Mouse (Mus musculus) CH12.LX (cell line): ENCODE results near the gene Atp8b4. TPM values are rescaled to one million over a fixed set of nuclear protein-coding genes. Genes with fewer than 3 reads are reported as not detected.

Experiments
- DNase-seq: peaks from one replicate; pipeline ENCODE4 v3.0.0-alpha.2; 2013; ENCODE audit errors: extremely low read depth
- H3K27ac ChIP-seq: 2 replicates; pipeline ENCODE4 v1.5.1; 2012; ENCODE audit warnings: low read depth, mild to moderate bottlenecking, control low read depth, moderate library complexity; ENCODE audit not compliant: insufficient read depth
- H3K27me3 ChIP-seq: replicated peaks from 2 replicates; pipeline ENCODE3; 2012; ENCODE audit warnings: inconsistent platforms
- H3K36me3 ChIP-seq, 2 experiments: replicated peaks in 1 of 2; 2 replicates each; pipeline versions ENCODE3 to v1.6.1; 2012; ENCODE audit warnings: inconsistent platforms in 1 of 2, low read length in 1 of 2, mild to moderate bottlenecking in 1 of 2, mixed read lengths in 1 of 2, moderate library complexity in 1 of 2; ENCODE audit not compliant: control insufficient read depth in 1 of 2, insufficient read depth in 1 of 2
- H3K4me1 ChIP-seq, 2 experiments: 2 replicates each; pipeline ENCODE4 v1.6.1; 2012; ENCODE audit warnings: inconsistent platforms in 1 of 2, moderate library complexity in 1 of 2; ENCODE audit not compliant: insufficient read depth in 2 of 2, control insufficient read depth in 1 of 2
- H3K4me2 ChIP-seq: 2 replicates; pipeline ENCODE4 v1.6.1; 2012; ENCODE audit warnings: low read depth, mild to moderate bottlenecking, control low read depth; ENCODE audit not compliant: poor library complexity, insufficient read depth, severe bottlenecking
- H3K4me3 ChIP-seq, 3 experiments: fragments of 150-350 bp in 1 of 3; sonication (generic) in 1 of 3; replicated peaks in 1 of 3; 2 replicates each; pipeline versions ENCODE3 to v1.5.1; 2011 to 2012; ENCODE audit warnings: low read depth in 2 of 3, low read length in 2 of 3, mild to moderate bottlenecking in 2 of 3, moderate library complexity in 2 of 3, control low read depth in 1 of 3, improper control_type of control experiment in 1 of 3, inconsistent platforms in 1 of 3, mixed read lengths in 1 of 3; ENCODE audit not compliant: poor library complexity in 1 of 3
- H3K79me2 ChIP-seq: replicated peaks from 2 replicates; pipeline ENCODE4 v1.6.1; 2012; ENCODE audit warnings: mild to moderate bottlenecking, moderate library complexity; ENCODE audit not compliant: control insufficient read depth, poor library complexity, insufficient read depth, severe bottlenecking; ENCODE audit errors: extremely low read depth
- H3K9ac ChIP-seq: 2 replicates; pipeline ENCODE4 v1.6.1; 2012; ENCODE audit warnings: low read depth, mild to moderate bottlenecking, control low read depth, moderate library complexity; ENCODE audit not compliant: insufficient read depth
- H3K9me3 ChIP-seq: replicated peaks from 2 replicates; pipeline ENCODE3; 2012; ENCODE audit warnings: low read length, inconsistent platforms, mixed read lengths
- BHLHE40 ChIP-seq: IDR thresholded peaks from 2 replicates; pipeline ENCODE4 v1.6.1; 2011; ENCODE audit warnings: mild to moderate bottlenecking, low read depth, low read length, improper control_type of control experiment
- CHD1 ChIP-seq: IDR thresholded peaks from 2 replicates; pipeline ENCODE4 v1.6.1; 2012; ENCODE audit warnings: low read depth, low read length, improper control_type of control experiment, inconsistent platforms
- CHD2 ChIP-seq: IDR thresholded peaks from 2 replicates; pipeline ENCODE4 v1.6.1; 2011; ENCODE audit warnings: low read length, improper control_type of control experiment
- CTCF ChIP-seq, 2 experiments: IDR thresholded peaks in 1 of 2; conservative IDR thresholded peaks in 1 of 2; 2 replicates each; pipeline ENCODE4 v1.5.1; 2011 to 2012; ENCODE audit warnings: low read depth in 2 of 2, low read length in 2 of 2, improper control_type of control experiment in 1 of 2, inconsistent platforms in 1 of 2, mild to moderate bottlenecking in 1 of 2, moderate library complexity in 1 of 2
- E2F4 ChIP-seq: IDR thresholded peaks from 2 replicates; pipeline ENCODE4 v1.6.1; 2011; ENCODE audit warnings: low read depth, low read length, improper control_type of control experiment; ENCODE audit not compliant: insufficient replicate concordance
- ELF1 ChIP-seq: IDR thresholded peaks from 2 replicates; pipeline ENCODE4 v1.6.1; 2014; ENCODE audit warnings: low read depth, mild to moderate bottlenecking, inconsistent platforms, low read length, improper control_type of control experiment
- ETS1 ChIP-seq: conservative IDR thresholded peaks from 2 replicates; pipeline ENCODE4 v1.6.1; 2012; ENCODE audit warnings: low read depth, mild to moderate bottlenecking, inconsistent platforms, low read length, improper control_type of control experiment, moderate library complexity
- HCFC1 ChIP-seq: IDR thresholded peaks from 2 replicates; pipeline ENCODE4 v1.6.1; 2012; ENCODE audit warnings: low read depth, mild to moderate bottlenecking, inconsistent platforms, low read length, improper control_type of control experiment
- JUN ChIP-seq: IDR thresholded peaks from 2 replicates; pipeline ENCODE4 v1.6.1; 2011; ENCODE audit warnings: low read depth, mild to moderate bottlenecking, low read length, improper control_type of control experiment, moderate library complexity; ENCODE audit not compliant: insufficient read depth
- JUND ChIP-seq: conservative IDR thresholded peaks from 2 replicates; pipeline ENCODE4 v1.6.1; 2011; ENCODE audit warnings: low read depth, low read length, improper control_type of control experiment
- KAT2A ChIP-seq: IDR thresholded peaks from 2 replicates; pipeline ENCODE4 v1.6.1; 2012; ENCODE audit warnings: low read length, improper control_type of control experiment, inconsistent platforms; ENCODE audit not compliant: insufficient replicate concordance
- MEF2A ChIP-seq: IDR thresholded peaks from 2 replicates; pipeline ENCODE4 v1.6.1; 2014; ENCODE audit warnings: low read depth, mild to moderate bottlenecking, inconsistent platforms, low read length, improper control_type of control experiment, borderline replicate concordance
- MXI1 ChIP-seq: IDR thresholded peaks from 2 replicates; pipeline ENCODE4 v1.6.1; 2011; ENCODE audit warnings: mild to moderate bottlenecking, low read depth, low read length, improper control_type of control experiment
- MYC ChIP-seq: IDR thresholded peaks from 2 replicates; pipeline ENCODE4 v1.6.1; 2011; ENCODE audit warnings: low read depth, mild to moderate bottlenecking, improper control_type of control experiment, low read length
- NELFE ChIP-seq: IDR thresholded peaks from 2 replicates; pipeline ENCODE4 v1.6.1; 2011; ENCODE audit warnings: low read depth, low read length, improper control_type of control experiment
- POLR2A ChIP-seq: IDR thresholded peaks from 2 replicates; pipeline ENCODE4 v1.6.1; 2011; ENCODE audit warnings: low read depth, mild to moderate bottlenecking, improper control_type of control experiment, low read length
- RCOR1 ChIP-seq: conservative IDR thresholded peaks from 2 replicates; pipeline ENCODE4 v1.6.1; 2012; ENCODE audit warnings: low read depth, mild to moderate bottlenecking, inconsistent platforms, low read length, improper control_type of control experiment
- SIN3A ChIP-seq: IDR thresholded peaks from 2 replicates; pipeline ENCODE4 v1.6.1; 2012; ENCODE audit warnings: low read length, improper control_type of control experiment, inconsistent platforms
- TBP ChIP-seq: conservative IDR thresholded peaks from 2 replicates; pipeline ENCODE4 v1.6.1; 2011; ENCODE audit warnings: low read depth, low read length, improper control_type of control experiment
- TCF12 ChIP-seq: IDR thresholded peaks from 2 replicates; pipeline ENCODE4 v1.6.1; 2014; ENCODE audit warnings: low read depth, mild to moderate bottlenecking, inconsistent platforms, low read length, improper control_type of control experiment
- USF1 ChIP-seq: IDR thresholded peaks from 2 replicates; pipeline ENCODE4 v1.6.1; 2014; ENCODE audit warnings: low read depth, mild to moderate bottlenecking, inconsistent platforms, low read length, improper control_type of control experiment
- ZC3H11A ChIP-seq: IDR thresholded peaks from 2 replicates; pipeline ENCODE4 v1.6.1; 2012; ENCODE audit warnings: low read depth, mild to moderate bottlenecking, inconsistent platforms, low read length, improper control_type of control experiment
- ZNF384 ChIP-seq: IDR thresholded peaks from 2 replicates; pipeline ENCODE4 v1.6.1; 2012; ENCODE audit warnings: low read depth, low read length, improper control_type of control experiment, inconsistent platforms
- dilution Hi-C: fragments of 300-500 bp; cut with MboI; formaldehyde crosslinking; loops from 2 replicates; pipeline ENCODE4 v1.14.3; 2020; ENCODE audit warnings: low sequenced_read_pairs; ENCODE audit not compliant: extremely low pct_unique_long_range_greater_than_20kb, extremely low pct_ligation_motif_present
- in situ Hi-C: fragments of 300-500 bp; cut with MboI; formaldehyde crosslinking; loops from 3 replicates; pipeline ENCODE4 v1.14.3; 2019; ENCODE audit warnings: low sequenced_read_pairs, low pct_ligation_motif_present, low pct_unique_long_range_greater_than_20kb, mixed read lengths
- polyA plus RNA-seq: library from polyadenylated mRNA; unstranded; fragments of >175 nt; gene quantifications from 2 replicates; pipeline ENCODE4 v1.2.1, GENCODE M21; 2012; ENCODE audit warnings: low read depth; ENCODE audit not compliant: insufficient read length
- total RNA-seq, 2 experiments: library from RNA; depleted of rRNA; stranded (reverse); fragments of 300-350 nt in 1 of 2; fragments of >200 nt in 1 of 2; gene quantifications; 2 replicates each; pipeline ENCODE4 v1.2.3; 2012 to 2014

Atp8b4 gene
- total and polyA plus RNA-seq, 3 experiments = 0.50 to 1.9 (median 0.79) TPM

- DNase-seq = no peak
- Histone ChIP-seq H3K4me3 (no peak overlapping the region), H3K27me3 (no peaks in the 10 kb centered on the region), H3K9ac (no peak overlapping the region), H3K4me1 (peaks cover 4 to 6% of the 10 kb centered on the region in 2 experiments), H3K4me2 (no peak overlapping the region), H3K79me2 (no peaks in the 10 kb centered on the region), H3K9me3 (no peaks in the 10 kb centered on the region), H3K27ac (no peak overlapping the region), H3K36me3 (no peaks in the 10 kb centered on the region)
- TF ChIP-seq MEF2A (no peak), E2F4 (no peak), KAT2A (no peak), BHLHE40 (no peak), MYC (no peak), JUND (no peak), POLR2A (no peak), ZC3H11A (no peak), TBP (no peak), RCOR1 (no peak), CTCF (conservative IDR thresholded peaks at IDR 0.05 in 1 of 2, IDR thresholded peaks at IDR 0.05 in 1 of 2; ENCODE audit: low read depth in 2 of 2, low read length in 2 of 2) (no peak), ELF1 (no peak), TCF12 (no peak), HCFC1 (no peak), NELFE (no peak), ETS1 (no peak)
- dilution Hi-C loops = no loop called here
- in situ Hi-C loops = no loop called here
Measured at GRCm38 (mm10) chr2:126505156-126505555, 4.7 kb upstream of the Atp8b4 start.

DNA sequence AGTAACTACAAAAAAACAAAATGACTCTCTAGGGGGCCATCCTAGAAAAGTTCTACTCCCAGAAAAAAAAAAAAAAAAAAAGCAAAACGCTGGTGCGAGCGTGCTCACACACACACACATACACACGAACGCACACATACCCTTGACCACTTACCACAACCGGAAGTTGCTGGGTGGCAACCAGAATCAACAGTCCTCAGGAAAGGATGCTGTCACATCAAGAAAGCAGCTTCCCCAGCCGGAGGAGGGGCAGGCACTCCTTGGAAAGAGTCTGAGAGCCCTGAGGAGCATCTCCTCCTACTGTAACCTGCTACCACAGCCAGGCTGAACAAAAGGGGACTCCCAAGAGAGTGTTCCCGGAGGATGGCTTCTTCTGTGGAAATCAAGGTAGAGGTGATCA is 744 bp downstream of the Atp8b4 start:
- peak overlapping the region; percentile 34 to 53 (median 44) for H3K4me3 ChIP-seq
- no peak overlapping the region for H3K27ac ChIP-seq

More for the DNA sequence above, 744 bp downstream of the Atp8b4 start:
- no peaks in the 10 kb centered on the region for H3K36me3 ChIP-seq
- no peak for TF ChIP-seq CTCF (conservative IDR thresholded peaks at IDR 0.05 in 1 of 2, IDR thresholded peaks at IDR 0.05 in 1 of 2; ENCODE audit: low read depth in 2 of 2, low read length in 2 of 2)
- TF ChIP-seq MYC = no peak
- TF ChIP-seq SIN3A = peak; percentile 57; the same call in 1 of the 2 replicates
- TF ChIP-seq POLR2A = peak; percentile 56
- no peak for TF ChIP-seq E2F4
- TF ChIP-seq ETS1 = no peak
- TF ChIP-seq MEF2A = no peak
- TF ChIP-seq CHD1 = no peak
- TF ChIP-seq USF1 = no peak
- TF ChIP-seq KAT2A = no peak
- TF ChIP-seq ELF1 = peak; percentile 65; the same call in 1 of the 2 replicates
- no peak for TF ChIP-seq JUN
- 0 out of 2 replicates have a peak, but pooled peaks have one; percentile 12 for TF ChIP-seq NELFE
- TF ChIP-seq ZNF384 = peak; percentile 79
- TF ChIP-seq TCF12 = 0 out of 2 replicates have a peak, but pooled peaks have one; percentile 31
- no peak for TF ChIP-seq RCOR1
- peak; percentile 52 for TF ChIP-seq BHLHE40
- TF ChIP-seq TBP = 0 out of 2 replicates have a peak, but pooled peaks have one; percentile 21
- no peak for TF ChIP-seq CHD2
- TF ChIP-seq MXI1 = 0 out of 2 replicates have a peak, but pooled peaks have one; percentile 41
- in situ Hi-C loops = no loop called here
- peaks cover 10 to 31% of the 10 kb centered on the region in 2 experiments for H3K4me1 ChIP-seq
- no peaks in the 10 kb centered on the region for H3K79me2 ChIP-seq
- H3K4me2 ChIP-seq = peak overlapping the region; percentile 82
- no peaks in the 10 kb centered on the region for H3K9me3 ChIP-seq
- peak overlapping the region; percentile 61 for H3K9ac ChIP-seq
- peak; percentile 60 for DNase-seq
- dilution Hi-C loops = no loop called here
- no peaks in the 10 kb centered on the region for H3K27me3 ChIP-seq
